Mouse (Mus musculus) megakaryocyte-erythroid progenitor cell, adult 5-6 weeks (primary cell): Measurements from ENCODE around the gene Rpusd4. TPM values are rescaled to one million over a fixed set of nuclear protein-coding genes. Genes with fewer than 3 reads are reported as not detected.

Experiments used
- ATAC-seq: replicated peaks from 2 replicates; pipeline ENCODE4 v1.8.0; 2016; ENCODE audit warnings: mild to moderate bottlenecking, inconsistent platforms; ENCODE audit not compliant: severe bottlenecking, poor library complexity, low FRiP score, low TSS enrichment
- total RNA-seq, 2 experiments: library from RNA; stranded (forward) in 1 of 2; stranded (reverse) in 1 of 2; fragments of 200-1000, 215-1000 nt in 1 of 2; fragments of >200 nt in 1 of 2; fragmentation: Nextera tagmentation in 1 of 2; gene quantifications; 2 replicates each; pipeline ENCODE4 v1.2.3; 2014 to 2017

The Rpusd4 gene
- total RNA-seq, 2 experiments from 2014 or later, result 21.5 to 47.2 TPM

- no peak for ATAC-seq
Measured at GRCm38 (mm10) chr9:35283415-35284069, 15.9 kb downstream of the Rpusd4 start.

- ATAC-seq, result no peak
Measured at GRCm38 (mm10) chr9:35284351-35284750, 16.7 kb downstream of the Rpusd4 start.

- ATAC-seq, result no peak
Measured at GRCm38 (mm10) chr9:35286351-35286750, 18.7 kb downstream of the Rpusd4 start.

DNA sequence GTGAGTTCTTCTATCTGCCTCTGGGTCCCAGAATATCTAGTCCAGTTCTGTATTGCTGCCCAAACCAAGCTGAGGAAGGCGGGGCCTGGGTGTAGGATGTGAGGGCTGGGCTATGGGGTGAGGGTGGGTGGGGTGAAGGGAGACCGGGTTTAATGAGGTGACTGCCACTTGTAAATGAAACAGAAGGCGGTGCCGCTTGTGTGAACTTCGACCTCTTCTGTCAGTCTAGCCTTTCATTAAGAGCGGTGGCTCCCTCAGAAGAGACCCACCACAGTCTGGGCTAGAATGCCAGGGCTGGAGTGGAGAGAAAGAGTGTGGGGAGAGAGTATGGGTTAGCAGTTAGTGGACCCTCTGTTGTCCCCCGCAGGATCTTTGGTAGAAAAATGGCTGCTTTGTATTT lies 22.3 kb downstream of the Rpusd4 start:
- no peak for ATAC-seq

DNA sequence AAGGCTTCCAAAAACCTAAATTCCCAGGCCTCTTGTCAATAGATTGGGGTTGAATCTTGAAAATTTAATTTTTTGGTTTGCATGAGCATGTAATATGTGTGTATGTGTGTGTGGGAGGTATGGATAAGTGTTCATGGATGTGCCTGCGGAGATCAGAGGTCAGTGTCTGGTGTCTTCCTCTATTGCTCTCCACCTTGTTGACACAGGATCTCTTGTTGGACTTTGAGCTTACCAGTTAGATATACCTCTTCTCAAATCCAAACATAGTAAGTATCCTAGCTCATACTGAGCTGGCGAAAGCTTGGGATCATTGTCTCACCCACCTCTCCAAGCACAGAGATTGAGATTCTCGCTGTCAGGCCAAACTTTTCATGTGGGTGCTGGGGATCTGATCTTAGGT lies 22.8 kb downstream of the Rpusd4 start:
- no peak for ATAC-seq

DNA sequence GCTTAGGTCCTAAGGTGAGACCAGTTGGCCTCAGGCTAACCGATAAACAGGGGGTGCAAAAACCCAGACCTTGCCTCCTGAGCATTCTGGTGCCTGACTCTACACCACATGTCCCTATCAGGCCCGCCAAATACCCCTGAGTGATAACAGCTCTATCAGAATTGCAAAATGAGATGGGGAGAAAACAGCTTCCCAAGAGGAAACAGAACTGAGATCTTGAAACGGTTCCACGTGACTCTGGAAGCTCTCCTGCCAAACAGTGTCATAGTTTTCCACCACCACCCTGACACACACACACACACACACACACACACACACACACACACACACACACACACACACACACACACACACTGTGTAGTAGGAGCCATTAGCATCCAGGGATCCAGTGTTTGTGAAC lies 23.3 kb downstream of the Rpusd4 start:
- ATAC-seq, result no peak

GRCm38 (mm10) chr9:35293465-35293864 lies 25.8 kb downstream of the Rpusd4 start:
- no peak for ATAC-seq

- ATAC-seq, result no peak
Measured at GRCm38 (mm10) chr9:35297791-35298190, 30.1 kb downstream of the Rpusd4 start.

- ATAC-seq, result no peak
Measured at GRCm38 (mm10) chr9:35302172-35302571, 34.5 kb downstream of the Rpusd4 start.

DNA sequence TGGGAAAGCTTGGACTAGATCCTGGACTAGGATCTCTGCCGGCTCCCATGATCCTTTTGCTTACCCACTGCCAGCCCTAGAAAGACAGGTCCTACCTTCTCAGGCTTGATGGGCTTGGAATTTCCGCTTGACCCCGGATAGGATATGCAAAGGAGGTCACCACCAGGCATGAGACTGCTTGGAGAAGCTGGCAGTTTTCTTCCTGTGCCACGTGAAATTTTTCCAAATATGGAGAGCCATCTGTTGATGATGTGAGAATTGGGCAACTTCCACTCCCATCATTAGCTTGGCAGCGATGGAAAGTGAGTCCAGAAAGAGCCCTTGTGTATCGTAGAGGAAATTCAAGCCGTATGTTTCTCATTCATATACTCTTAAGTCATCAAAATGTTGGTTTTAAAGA lies 39.8 kb downstream of the Rpusd4 start:
- ATAC-seq, result no peak

DNA sequence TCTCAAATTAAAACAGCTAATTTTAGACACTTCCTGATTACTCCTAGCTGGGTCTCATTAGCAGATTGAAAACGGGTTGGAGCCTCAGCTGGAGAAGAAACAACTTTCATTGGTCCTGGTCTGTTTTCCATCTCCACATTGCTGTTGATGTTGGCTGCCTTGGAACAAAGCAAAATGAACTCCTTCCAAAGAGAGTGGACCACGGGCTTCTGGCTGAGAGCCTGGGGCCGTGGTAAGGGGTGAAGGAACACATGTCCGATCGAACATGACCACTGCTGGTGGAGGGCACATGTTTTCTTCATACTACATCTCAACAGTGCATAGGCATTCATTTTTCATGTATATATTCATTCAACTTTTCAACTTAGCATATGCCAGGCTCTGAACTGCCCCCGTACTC lies 42.7 kb downstream of the Rpusd4 start:
- no peak for ATAC-seq

DNA sequence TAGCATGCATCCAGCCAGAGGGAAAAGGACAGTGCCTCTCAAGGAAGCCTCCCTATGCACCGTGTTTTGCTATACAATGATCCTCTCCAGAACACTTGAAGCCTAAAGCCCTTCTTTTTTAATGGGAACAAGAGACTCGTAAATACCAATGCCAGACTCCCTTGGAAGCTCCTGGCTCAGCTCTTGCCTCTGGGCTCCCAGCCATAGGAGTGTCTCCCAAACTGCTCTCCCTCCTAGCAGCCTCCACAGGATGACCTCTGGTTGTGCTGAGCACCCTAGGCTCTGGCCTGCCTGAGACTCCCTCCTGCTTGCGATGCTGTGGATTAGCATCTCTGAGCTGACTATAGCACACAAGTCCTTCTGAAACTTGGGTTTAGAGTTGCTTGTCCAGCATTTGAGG lies 44.9 kb downstream of the Rpusd4 start:
- ATAC-seq, result no peak

DNA sequence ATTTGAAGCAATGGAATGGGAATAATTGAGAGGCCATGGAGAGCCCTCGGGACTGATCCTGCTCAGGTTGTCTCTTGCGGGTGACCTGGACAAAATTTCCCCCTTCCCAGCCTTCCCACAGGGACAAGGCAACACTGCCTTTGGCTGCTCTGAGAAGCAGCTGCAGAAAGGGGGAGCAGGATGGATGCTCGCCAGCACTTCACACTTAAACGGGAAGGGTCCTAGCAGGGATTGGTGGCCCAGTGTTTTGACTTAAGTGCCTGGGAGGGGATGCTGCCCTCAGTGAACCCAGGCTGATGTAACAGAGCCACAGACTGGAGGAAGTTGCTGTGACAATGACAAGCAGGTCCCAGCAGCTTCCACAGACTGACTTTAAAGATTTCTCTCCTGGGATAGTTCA lies 45.9 kb downstream of the Rpusd4 start:
- ATAC-seq, result no peak

DNA sequence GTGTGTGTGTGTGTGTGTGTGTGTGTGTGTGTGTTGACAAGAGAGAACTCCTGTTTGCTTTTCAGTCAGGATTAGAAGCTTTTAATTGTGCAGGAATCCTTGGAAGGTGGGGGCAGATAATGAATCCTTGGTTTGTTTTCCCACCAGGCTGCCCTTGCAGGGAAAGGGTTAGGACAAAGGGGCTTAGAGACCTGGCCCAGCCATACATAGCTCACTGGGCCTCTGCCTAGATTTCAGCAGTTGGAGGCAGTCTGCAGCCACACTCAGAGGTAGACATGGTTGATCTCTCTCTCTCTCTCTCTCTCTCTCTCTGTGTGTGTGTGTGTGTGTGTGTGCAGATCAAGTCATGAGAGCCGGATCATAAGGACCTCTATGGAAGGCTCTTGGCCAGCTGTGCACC lies 46.6 kb downstream of the Rpusd4 start:
- no peak for ATAC-seq

DNA sequence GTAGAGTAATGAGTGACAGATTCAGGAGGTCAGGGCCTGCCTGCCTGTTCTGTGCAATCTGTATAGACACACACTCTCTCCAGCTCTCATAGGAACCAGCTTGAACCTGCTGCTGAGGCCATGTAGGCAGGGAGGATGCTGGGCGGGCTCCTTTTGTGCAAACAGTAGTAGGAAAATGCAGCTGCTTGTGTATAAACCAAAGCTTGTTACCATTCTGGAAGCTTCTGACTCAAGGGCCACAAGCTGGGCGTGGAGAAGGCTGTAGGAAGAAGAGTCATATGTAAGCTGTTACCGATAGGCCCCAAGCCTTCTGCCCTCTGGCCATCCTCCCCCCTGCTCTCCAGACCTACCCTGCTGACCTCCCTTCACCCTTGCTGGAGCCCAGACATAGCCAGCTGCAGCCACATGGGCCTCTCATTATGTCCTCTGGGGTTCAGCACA lies 49.1 kb downstream of the Rpusd4 start:
- ATAC-seq, result no peak

DNA sequence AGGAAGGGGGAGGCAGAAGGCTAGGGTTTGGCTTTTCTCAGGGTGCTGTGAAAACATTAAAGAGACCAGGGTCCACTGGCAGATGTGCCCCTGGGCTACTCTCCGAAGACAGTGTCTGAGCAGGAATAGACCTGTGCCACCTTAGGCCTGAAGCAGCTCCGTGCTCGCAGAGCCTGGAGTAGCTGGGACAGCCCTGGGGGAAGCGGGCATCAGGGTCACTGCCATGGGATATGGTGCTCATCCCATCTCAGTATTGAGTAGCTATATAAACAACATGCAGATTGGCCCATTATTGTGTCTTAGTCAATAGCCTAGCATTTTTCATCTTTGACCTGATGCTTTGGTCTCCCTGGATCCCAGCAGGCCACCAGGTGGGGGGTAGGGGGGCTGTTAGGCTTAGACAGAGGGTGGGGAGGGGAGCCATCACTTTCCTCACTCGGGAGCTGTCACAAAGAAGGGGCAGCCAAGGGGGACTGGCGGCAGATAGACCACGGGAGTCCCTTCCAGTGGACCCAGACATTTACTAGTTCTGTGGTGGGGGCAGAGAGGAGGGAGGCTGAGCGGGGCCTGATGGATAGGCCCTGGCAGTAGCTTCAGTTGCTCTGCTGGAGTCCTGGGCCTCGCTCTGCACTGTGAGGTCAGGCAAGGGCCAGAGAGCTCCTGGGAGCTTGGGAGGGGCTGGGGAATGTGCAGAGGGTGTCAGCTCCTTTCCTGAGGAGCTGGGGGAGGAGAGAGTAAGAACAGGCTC lies 49.7 kb downstream of the Rpusd4 start:
- ATAC-seq, result no peak

DNA sequence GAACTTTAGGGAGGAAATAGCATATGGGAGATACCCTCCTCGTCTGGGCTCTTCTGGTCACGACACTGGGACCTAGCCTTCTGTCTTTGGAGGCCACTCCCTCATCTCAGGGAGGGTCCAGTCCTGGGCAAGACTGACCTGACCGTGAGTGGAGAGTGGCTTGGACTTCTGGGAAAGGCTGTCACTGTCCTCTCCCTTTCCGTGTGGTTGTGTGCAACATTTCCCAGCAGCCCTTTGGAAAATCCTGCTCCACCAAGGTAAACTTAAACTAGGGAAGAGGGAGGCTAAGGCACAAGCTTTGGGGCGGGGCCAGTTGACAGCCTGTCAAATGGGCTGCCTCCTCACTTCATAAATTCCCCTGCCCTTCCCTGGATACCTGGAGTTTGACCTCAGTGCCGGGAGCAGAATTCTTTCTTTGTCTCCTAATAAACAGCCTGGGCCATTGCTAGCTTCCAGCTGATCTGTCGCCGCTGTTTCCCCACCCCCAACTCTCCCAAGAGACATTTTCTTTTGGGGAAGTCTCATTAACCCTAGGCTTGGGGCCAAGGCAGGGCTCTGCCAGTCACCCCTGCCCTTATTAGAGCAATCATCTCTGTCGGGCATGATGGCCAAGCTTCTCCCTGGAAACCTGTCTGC lies 51.0 kb downstream of the Rpusd4 start:
- no peak for ATAC-seq

DNA sequence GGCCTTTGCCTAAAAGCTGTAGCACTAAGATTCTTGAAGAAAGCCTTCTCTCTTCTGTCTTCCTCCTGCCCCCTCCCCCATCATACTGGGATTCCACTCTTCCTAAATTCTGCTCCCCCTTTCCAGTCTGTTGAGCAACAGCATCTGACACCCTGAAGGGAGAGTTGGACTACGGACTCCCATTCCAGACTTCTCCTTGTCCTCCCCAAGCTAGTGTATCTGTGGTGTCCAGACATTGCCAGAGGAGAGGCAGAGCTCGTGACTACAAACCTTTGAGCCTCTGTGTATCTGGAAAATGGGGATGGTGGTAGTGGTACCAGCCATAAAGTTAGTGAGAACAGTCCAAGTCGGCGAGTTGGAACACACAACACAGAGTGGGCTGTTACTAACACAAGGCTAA lies 52.6 kb downstream of the Rpusd4 start:
- no peak for ATAC-seq

DNA sequence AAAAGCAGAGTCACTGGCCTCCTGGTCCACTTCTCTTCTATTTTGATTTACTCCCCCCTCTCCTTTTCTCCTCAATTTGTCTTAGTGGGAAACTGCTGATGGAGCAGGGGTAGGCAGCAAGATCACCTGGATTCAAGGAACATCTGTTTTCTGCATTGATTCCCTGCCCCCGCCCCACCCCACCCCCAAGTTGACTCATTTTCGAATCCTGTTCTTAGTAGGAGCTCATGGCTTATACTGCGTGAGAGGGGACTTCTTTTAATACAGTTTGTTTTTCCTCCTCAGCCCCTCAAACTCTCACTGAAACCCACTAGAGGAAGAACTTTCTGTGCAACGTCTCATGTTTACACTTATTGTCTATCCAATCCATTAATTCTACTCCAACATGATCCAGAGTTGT lies 56.3 kb downstream of the Rpusd4 start:
- no peak for ATAC-seq

DNA sequence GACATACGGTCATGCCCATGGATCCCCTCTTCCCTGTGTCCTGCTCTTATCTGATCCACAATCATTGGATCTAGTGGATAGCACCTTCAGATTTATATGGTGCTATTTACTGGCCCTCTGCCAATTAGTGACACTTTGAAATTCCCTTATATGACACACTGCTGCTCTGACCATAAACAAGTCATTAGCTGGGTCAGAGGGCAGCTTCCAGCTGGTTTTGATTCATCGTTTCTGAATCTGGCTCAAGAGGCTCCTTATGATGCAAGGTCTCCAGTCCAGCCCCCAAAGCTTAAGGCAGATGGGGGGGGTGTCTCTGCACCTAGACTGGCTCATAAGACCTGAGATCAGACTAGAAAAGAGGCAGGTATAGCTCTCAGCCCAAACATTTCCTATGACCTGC lies 56.9 kb downstream of the Rpusd4 start:
- no peak for ATAC-seq
